Mouse (Mus musculus): ENCODE measurements around the gene Rbbp4. TPM values are rescaled to one million over a fixed set of nuclear protein-coding genes. Genes with fewer than 3 reads are reported as not detected.

The Rbbp4 gene
- 59.7 and 81.2 TPM in 2 replicates for total RNA-seq (2012; rRNA removed)

GRCm38 (mm10) chr4:129335216-129336074 is at the start of gene Rbbp4, which contains the start of gene Zbtb8os:
Rbbp4 (minus strand) TSS chr4:129335370.
Zbtb8os (plus strand) TSS chr4:129335695.
- peaks cover 15% of the 10 kb centered on the region for H3K36me3 ChIP-seq (ENCODE audit: control insufficient read depth, insufficient read depth, low read length, poor library complexity, severe bottlenecking)
- H3K4me1 ChIP-seq (ENCODE audit: control insufficient read depth in 2 of 2, insufficient read depth in 2 of 2, low read length in 2 of 2, poor library complexity in 1 of 2), result peaks cover 2% of the 10 kb centered on the region in 2 experiments; a peak in 2 of 4 replicates
- H3K4me3 ChIP-seq (ENCODE audit: insufficient read depth in 1 of 2, low read depth in 1 of 2, low read length in 2 of 2, poor library complexity in 1 of 2, severe bottlenecking in 1 of 2), result peak within 1 kb of the TSS; percentile 94 to 100
- in situ Hi-C loops (cut with MboI; ENCODE audit: low sequenced_read_pairs in 2 of 2, unreplicated experiment in 2 of 2), result no loop called here
- H3K9me3 ChIP-seq (ENCODE audit: control insufficient read depth, insufficient read depth, low read depth, low read length), result no peaks in the 10 kb centered on the region
- TF ChIP-seq ZC3H11A (IDR thresholded peaks at IDR 0.05; ENCODE audit: borderline replicate concordance, low read depth, low read length), result no peak
- peak; percentile 61; the same call in 1 of the 2 replicates for TF ChIP-seq HCFC1 (IDR thresholded peaks at IDR 0.05; ENCODE audit: borderline replicate concordance, insufficient read depth, low read length)
- peak within 1 kb of the TSS; percentile 99 for H3K27ac ChIP-seq (ENCODE audit: insufficient read depth, low read depth, low read length, poor library complexity, severe bottlenecking)
- peak; percentile 97 for DNase-seq (ENCODE audit: low read depth, low spot score)
- peak within 1 kb of the TSS; percentile 100 for H3K9ac ChIP-seq (ENCODE audit: insufficient read depth, low read depth, low read length, poor library complexity, severe bottlenecking)

- Histone ChIP-seq H3K4me1 (ENCODE audit: control insufficient read depth in 2 of 2, insufficient read depth in 2 of 2, low read length in 2 of 2, poor library complexity in 1 of 2) (peaks cover 13 to 16% of the 10 kb centered on the region in 2 experiments), H3K36me3 (ENCODE audit: control insufficient read depth, insufficient read depth, low read length, poor library complexity, severe bottlenecking) (no peaks in the 10 kb centered on the region), H3K27ac (ENCODE audit: insufficient read depth, low read depth, low read length, poor library complexity, severe bottlenecking) (no peak overlapping the region), H3K4me3 (ENCODE audit: insufficient read depth in 1 of 2, low read depth in 1 of 2, low read length in 2 of 2, poor library complexity in 1 of 2, severe bottlenecking in 1 of 2) (no peak overlapping the region), H3K9me3 (ENCODE audit: control insufficient read depth, insufficient read depth, low read depth, low read length) (no peaks in the 10 kb centered on the region), H3K9ac (ENCODE audit: insufficient read depth, low read depth, low read length, poor library complexity, severe bottlenecking) (no peak overlapping the region)
- TF ChIP-seq ZNF384 (IDR thresholded peaks at IDR 0.05; ENCODE audit: low read depth, low read length) (no peak), CHD2 (IDR thresholded peaks at IDR 0.05; ENCODE audit: low read depth, low read length) (no peak), HCFC1 (IDR thresholded peaks at IDR 0.05; ENCODE audit: borderline replicate concordance, insufficient read depth, low read length) (no peak), MAFK (IDR thresholded peaks at IDR 0.05; ENCODE audit: insufficient read depth, low read depth, low read length) (no peak), ZC3H11A (IDR thresholded peaks at IDR 0.05; ENCODE audit: borderline replicate concordance, low read depth, low read length) (no peak)
- in situ Hi-C loops (cut with MboI; ENCODE audit: low sequenced_read_pairs in 2 of 2, unreplicated experiment in 2 of 2), result no loop called here
- no peak for DNase-seq (ENCODE audit: low read depth, low spot score)
Observed at GRCm38 (mm10) chr4:129384440-129384839, 49.3 kb upstream of the Rbbp4 start.

GRCm38 (mm10) chr4:129383586-129383985 is 48.4 kb upstream of the Rbbp4 start:
- H3K9me3 ChIP-seq (ENCODE audit: control insufficient read depth, insufficient read depth, low read depth, low read length), result no peaks in the 10 kb centered on the region
- no peak for TF ChIP-seq MAFK (IDR thresholded peaks at IDR 0.05; ENCODE audit: insufficient read depth, low read depth, low read length)
- TF ChIP-seq ZC3H11A (IDR thresholded peaks at IDR 0.05; ENCODE audit: borderline replicate concordance, low read depth, low read length), result no peak
- TF ChIP-seq ZNF384 (IDR thresholded peaks at IDR 0.05; ENCODE audit: low read depth, low read length), result no peak
- TF ChIP-seq HCFC1 (IDR thresholded peaks at IDR 0.05; ENCODE audit: borderline replicate concordance, insufficient read depth, low read length), result no peak
- no peak overlapping the region for H3K9ac ChIP-seq (ENCODE audit: insufficient read depth, low read depth, low read length, poor library complexity, severe bottlenecking)
- H3K4me1 ChIP-seq (ENCODE audit: control insufficient read depth in 2 of 2, insufficient read depth in 2 of 2, low read length in 2 of 2, poor library complexity in 1 of 2), result peaks cover 13 to 18% of the 10 kb centered on the region in 2 experiments
- no peak for DNase-seq (ENCODE audit: low read depth, low spot score)
- no peaks in the 10 kb centered on the region for H3K36me3 ChIP-seq (ENCODE audit: control insufficient read depth, insufficient read depth, low read length, poor library complexity, severe bottlenecking)
- H3K27ac ChIP-seq (ENCODE audit: insufficient read depth, low read depth, low read length, poor library complexity, severe bottlenecking), result no peak overlapping the region
- in situ Hi-C loops (cut with MboI; ENCODE audit: low sequenced_read_pairs in 2 of 2, unreplicated experiment in 2 of 2), result no loop called here
- H3K4me3 ChIP-seq (ENCODE audit: insufficient read depth in 1 of 2, low read depth in 1 of 2, low read length in 2 of 2, poor library complexity in 1 of 2, severe bottlenecking in 1 of 2), result no peak overlapping the region

GRCm38 (mm10) chr4:129382488-129382887 is 47.3 kb upstream of the Rbbp4 start:
- Histone ChIP-seq H3K27ac (ENCODE audit: insufficient read depth, low read depth, low read length, poor library complexity, severe bottlenecking) (peak overlapping the region; percentile 6), H3K9me3 (ENCODE audit: control insufficient read depth, insufficient read depth, low read depth, low read length) (no peaks in the 10 kb centered on the region), H3K4me1 (ENCODE audit: control insufficient read depth in 2 of 2, insufficient read depth in 2 of 2, low read length in 2 of 2, poor library complexity in 1 of 2) (peaks cover 7 to 15% of the 10 kb centered on the region in 2 experiments), H3K36me3 (ENCODE audit: control insufficient read depth, insufficient read depth, low read length, poor library complexity, severe bottlenecking) (no peaks in the 10 kb centered on the region), H3K4me3 (ENCODE audit: insufficient read depth in 1 of 2, low read depth in 1 of 2, low read length in 2 of 2, poor library complexity in 1 of 2, severe bottlenecking in 1 of 2) (no peak overlapping the region), H3K9ac (ENCODE audit: insufficient read depth, low read depth, low read length, poor library complexity, severe bottlenecking) (no peak overlapping the region)
- TF ChIP-seq MAFK (IDR thresholded peaks at IDR 0.05; ENCODE audit: insufficient read depth, low read depth, low read length), result no peak
- TF ChIP-seq ZNF384 (IDR thresholded peaks at IDR 0.05; ENCODE audit: low read depth, low read length), result no peak
- TF ChIP-seq CHD2 (IDR thresholded peaks at IDR 0.05; ENCODE audit: low read depth, low read length), result no peak
- no peak for TF ChIP-seq ZC3H11A (IDR thresholded peaks at IDR 0.05; ENCODE audit: borderline replicate concordance, low read depth, low read length)
- no peak; the same call in 1 of the 2 replicates for TF ChIP-seq HCFC1 (IDR thresholded peaks at IDR 0.05; ENCODE audit: borderline replicate concordance, insufficient read depth, low read length)
- in situ Hi-C loops (cut with MboI; ENCODE audit: low sequenced_read_pairs in 2 of 2, unreplicated experiment in 2 of 2), result no loop called here
- DNase-seq (ENCODE audit: low read depth, low spot score), result no peak
